Mouse (Mus musculus): ENCODE results near the gene Zfp781.
"Not testable (repeated sequence)": the region's sequence is repeated elsewhere in the genome, so short reads cannot be mapped to it uniquely, and the experiment has no call there.

Gene Zfp781

GRCm38 (mm10) chr10:81929842-81930743, at the start of gene Zfp781:
Gene Zfp781 (minus strand): TSS chr10:81930480.
- ATAC-seq (ENCODE audit: low TSS enrichment) = peak; percentile 100

- ATAC-seq (ENCODE audit: low TSS enrichment) = not testable (repeated sequence)
Measured at GRCm38 (mm10) chr10:81978365-81979003, 48.2 kb upstream of the Zfp781 start.

- ATAC-seq (ENCODE audit: low TSS enrichment) = not testable (repeated sequence)
Measured at GRCm38 (mm10) chr10:81930744-81931118, 451 bp upstream of the Zfp781 start.

GRCm38 (mm10) chr10:81863409-81864407, 66.6 kb downstream of the Zfp781 start, which contains the start of gene Gm32687:
Gene Gm32687 (plus strand): TSS chr10:81863934.
- peak; percentile 100 for ATAC-seq (ENCODE audit: low TSS enrichment)

Data from frontal cortex, adult (tissue).